Mouse (Mus musculus) intestine, embryonic 15.5 days (tissue): Measurements from ENCODE around the gene Gm21060. TPM values are rescaled to one million over a fixed set of nuclear protein-coding genes. Genes with fewer than 3 reads are reported as not detected.
"Not testable (repeated sequence)": the region's sequence is repeated elsewhere in the genome, so short reads cannot be mapped to it uniquely, and the experiment has no call there.

Experiments
- ATAC-seq: fragments of 200-750 bp; cut with Nextera tagmentation; 2 replicates; pipeline ENCODE4 v1.8.0; 2017; ENCODE audit warnings: moderate TSS enrichment, moderate library complexity
- H3K27ac ChIP-seq: fragments of 300-500 bp; sonication (generic); 2 replicates; pipeline ENCODE4 v1.5.1; 2015; ENCODE audit warnings: mild to moderate bottlenecking, inconsistent platforms
- H3K27me3 ChIP-seq: fragments of 300-500 bp; sonication (generic); replicated peaks from 2 replicates; pipeline ENCODE4 v1.6.1; 2015; ENCODE audit warnings: inconsistent platforms
- H3K36me3 ChIP-seq: fragments of 300-500 bp; sonication (generic); 2 replicates; pipeline ENCODE4 v1.6.1; 2015; ENCODE audit warnings: inconsistent platforms
- H3K4me1 ChIP-seq: fragments of 300-500 bp; sonication (generic); replicated peaks from 2 replicates; pipeline ENCODE4 v1.6.1; 2015; ENCODE audit warnings: inconsistent platforms
- H3K4me2 ChIP-seq: fragments of 300-500 bp; sonication (generic); replicated peaks from 2 replicates; pipeline ENCODE4 v1.6.1; 2015; ENCODE audit warnings: mild to moderate bottlenecking, inconsistent platforms
- H3K4me3 ChIP-seq: fragments of 300-500 bp; sonication (generic); replicated peaks from 2 replicates; pipeline ENCODE4 v1.5.1; 2015; ENCODE audit warnings: inconsistent platforms
- H3K9ac ChIP-seq: fragments of 300-500 bp; sonication (generic); 2 replicates; pipeline ENCODE4 v1.6.1; 2015; ENCODE audit warnings: inconsistent platforms
- H3K9me3 ChIP-seq: fragments of 300-500 bp; sonication (generic); 2 replicates; pipeline ENCODE4 v1.6.1; 2016; ENCODE audit warnings: inconsistent platforms
- WGBS: fragments of 180-500 bp; shearing (Covaris S2); methylation state at CpG from one replicate; pipeline ENCODE4 v1.1.7; 2015; 5-methylcytosine and 5-hydroxymethylcytosine counted together
- polyA plus RNA-seq: library from polyadenylated mRNA; unstranded; fragments of >200 nt; fragmentation: Nextera tagmentation; extraction: Ambion mirVana; gene quantifications from 2 replicates; pipeline ENCODE4 v1.2.1, GENCODE M21; 2015

Gene Gm21060
- polyA plus RNA-seq = not detected in 2 replicates

- Histone ChIP-seq H3K36me3 (no peaks in the 10 kb centered on the region), H3K27me3 (no peaks in the 10 kb centered on the region), H3K27ac (no peak within 1 kb of the TSS), H3K4me1 (no peaks in the 10 kb centered on the region), H3K9me3 (no peaks in the 10 kb centered on the region), H3K4me2 (no peak within 1 kb of the TSS), H3K4me3 (no peak within 1 kb of the TSS), H3K9ac (no peak within 1 kb of the TSS)
- ATAC-seq = no peak
- 88% methylated on average over 2 of the region's 2 CpGs for WGBS
These were observed at the start of gene Gm21060 for GRCm38 (mm10) chr19:61296969-61297368. TSS of gene Gm21060 (minus strand) at chr19:61297069.

GRCm38 (mm10) chr19:61320844-61321243 lies 24.0 kb upstream of the Gm21060 start:
- H3K27me3 ChIP-seq, H3K36me3 ChIP-seq, H3K4me1 ChIP-seq, ATAC-seq, H3K27ac ChIP-seq, H3K4me3 ChIP-seq, H3K4me2 ChIP-seq, H3K9ac ChIP-seq, H3K9me3 ChIP-seq: not testable (repeated sequence)
- WGBS = 80% methylated on average over 3 of the region's 3 CpGs

GRCm38 (mm10) chr19:61313185-61313584 lies 16.3 kb upstream of the Gm21060 start:
- not testable (repeated sequence) for H3K9ac ChIP-seq, H3K27me3 ChIP-seq, H3K4me3 ChIP-seq, H3K4me2 ChIP-seq, ATAC-seq, H3K4me1 ChIP-seq, H3K36me3 ChIP-seq, H3K9me3 ChIP-seq, H3K27ac ChIP-seq
- 40% methylated on average over 11 of the region's 11 CpGs for WGBS

- not testable (repeated sequence) for H3K9ac ChIP-seq, H3K4me1 ChIP-seq, H3K9me3 ChIP-seq, H3K27me3 ChIP-seq, H3K27ac ChIP-seq, H3K4me3 ChIP-seq, ATAC-seq, H3K4me2 ChIP-seq, H3K36me3 ChIP-seq
- 88% methylated on average over 10 of the region's 10 CpGs for WGBS
These were observed 15.5 kb upstream of the Gm21060 start for GRCm38 (mm10) chr19:61312400-61312799.

- not testable (repeated sequence) for H3K4me2 ChIP-seq, H3K9me3 ChIP-seq, H3K27ac ChIP-seq, H3K27me3 ChIP-seq, ATAC-seq, H3K9ac ChIP-seq, H3K4me1 ChIP-seq, H3K4me3 ChIP-seq, H3K36me3 ChIP-seq
- WGBS = 60% methylated on average over 1 of the region's 1 CpGs
These were observed 11.2 kb upstream of the Gm21060 start for GRCm38 (mm10) chr19:61308083-61308482.

GRCm38 (mm10) chr19:61285033-61285432 lies 11.8 kb downstream of the Gm21060 start:
- H3K9me3 ChIP-seq, H3K27me3 ChIP-seq, H3K27ac ChIP-seq, H3K4me1 ChIP-seq, H3K4me3 ChIP-seq, ATAC-seq, H3K4me2 ChIP-seq, H3K9ac ChIP-seq, H3K36me3 ChIP-seq: not testable (repeated sequence)
- WGBS = 71% methylated on average over 4 of the region's 4 CpGs

- H3K4me1 ChIP-seq = no peaks in the 10 kb centered on the region
- ATAC-seq = no peak
- no peaks in the 10 kb centered on the region for H3K27me3 ChIP-seq
- no peaks in the 10 kb centered on the region for H3K36me3 ChIP-seq
- no peak overlapping the region for H3K4me2 ChIP-seq
- H3K9ac ChIP-seq = no peak overlapping the region
- no peak overlapping the region for H3K27ac ChIP-seq
- 57% methylated on average over 1 of the region's 1 CpGs for WGBS
- H3K9me3 ChIP-seq = no peaks in the 10 kb centered on the region
- no peak overlapping the region for H3K4me3 ChIP-seq
These were observed 13.3 kb downstream of the Gm21060 start for GRCm38 (mm10) chr19:61283581-61283980.

- ATAC-seq = no peak
- H3K4me2 ChIP-seq = no peak overlapping the region
- no peaks in the 10 kb centered on the region for H3K9me3 ChIP-seq
- H3K9ac ChIP-seq = no peak overlapping the region
- no peaks in the 10 kb centered on the region for H3K36me3 ChIP-seq
- H3K27ac ChIP-seq = no peak overlapping the region
- WGBS = 98% methylated on average over 1 of the region's 1 CpGs
- H3K4me3 ChIP-seq = no peak overlapping the region
- no peaks in the 10 kb centered on the region for H3K4me1 ChIP-seq
- no peaks in the 10 kb centered on the region for H3K27me3 ChIP-seq
These were observed 21.4 kb downstream of the Gm21060 start for GRCm38 (mm10) chr19:61275446-61275845.

GRCm38 (mm10) chr19:61269141-61269540 lies 27.7 kb downstream of the Gm21060 start:
- not testable (repeated sequence) for H3K36me3 ChIP-seq, H3K9me3 ChIP-seq, ATAC-seq, H3K27ac ChIP-seq, H3K4me2 ChIP-seq, H3K4me1 ChIP-seq, H3K4me3 ChIP-seq, H3K27me3 ChIP-seq, H3K9ac ChIP-seq
- WGBS = 32% methylated on average over 11 of the region's 11 CpGs

- WGBS = 25% methylated on average over 7 of the region's 7 CpGs
These were observed 29.7 kb downstream of the Gm21060 start for GRCm38 (mm10) chr19:61267141-61267540.

GRCm38 (mm10) chr19:61266651-61267050 lies 30.2 kb downstream of the Gm21060 start:
- Histone ChIP-seq H3K9ac (no peak overlapping the region), H3K4me1 (no peaks in the 10 kb centered on the region), H3K9me3 (no peaks in the 10 kb centered on the region), H3K4me3 (no peak overlapping the region), H3K27ac (no peak overlapping the region), H3K27me3 (no peaks in the 10 kb centered on the region), H3K36me3 (no peaks in the 10 kb centered on the region), H3K4me2 (no peak overlapping the region)
- ATAC-seq = no peak
- 2% methylated on average over 25 of the region's 26 CpGs for WGBS

More at GRCm38 (mm10) chr19:61267141-61267540, 29.7 kb downstream of the Gm21060 start:
- Histone ChIP-seq H3K4me2 (no peak overlapping the region), H3K27ac (no peak overlapping the region), H3K4me1 (no peaks in the 10 kb centered on the region), H3K9me3 (no peaks in the 10 kb centered on the region), H3K27me3 (no peaks in the 10 kb centered on the region), H3K4me3 (no peak overlapping the region), H3K36me3 (no peaks in the 10 kb centered on the region), H3K9ac (no peak overlapping the region)
- no peak for ATAC-seq

- Histone ChIP-seq H3K9me3 (no peaks in the 10 kb centered on the region), H3K4me2 (no peak overlapping the region), H3K4me3 (no peak overlapping the region), H3K36me3 (no peaks in the 10 kb centered on the region), H3K27me3 (no peaks in the 10 kb centered on the region), H3K27ac (no peak overlapping the region), H3K9ac (no peak overlapping the region), H3K4me1 (no peaks in the 10 kb centered on the region)
- 1% methylated on average over 12 of the region's 12 CpGs for WGBS
- no peak for ATAC-seq
These were observed 30.6 kb downstream of the Gm21060 start for GRCm38 (mm10) chr19:61266246-61266615.

- H3K4me1 ChIP-seq = no peaks in the 10 kb centered on the region
- no peak overlapping the region for H3K4me3 ChIP-seq
- no peaks in the 10 kb centered on the region for H3K9me3 ChIP-seq
- no peaks in the 10 kb centered on the region for H3K27me3 ChIP-seq
- no peaks in the 10 kb centered on the region for H3K36me3 ChIP-seq
- 16% methylated on average over 3 of the region's 3 CpGs for WGBS
- H3K27ac ChIP-seq = no peak overlapping the region
- H3K4me2 ChIP-seq = no peak overlapping the region
- ATAC-seq = peak; percentile 62
- H3K9ac ChIP-seq = no peak overlapping the region
These were observed 31.3 kb downstream of the Gm21060 start for GRCm38 (mm10) chr19:61265349-61266245.
